Mouse (Mus musculus): ENCODE data around the gene D230025D16Rik. TPM values are rescaled to one million over a fixed set of nuclear protein-coding genes. Genes with fewer than 3 reads are reported as not detected.
"Not testable (repeated sequence)": the region's sequence is repeated elsewhere in the genome, so short reads cannot be mapped to it uniquely, and the experiment has no call there.

D230025D16Rik gene
- polyA plus RNA-seq (2016; fragmentation: Nextera tagmentation; extraction: Ambion mirVana), result 29.9 and 30.5 TPM in 2 replicates

GRCm38 (mm10) chr8:105224413-105225271 is at the start of gene D230025D16Rik:
D230025D16Rik (plus strand) TSS chr8:105225145.
- Histone ChIP-seq H3K4me1 (peaks cover 18% of the 10 kb centered on the region), H3K4me3 (peak within 1 kb of the TSS; percentile 96), H3K9me3 (no peaks in the 10 kb centered on the region), H3K27me3 (no peaks in the 10 kb centered on the region), H3K36me3 (no peaks in the 10 kb centered on the region), H3K27ac (replicated peaks) (peak within 1 kb of the TSS; percentile 84), H3K9ac (replicated peaks) (peak within 1 kb of the TSS; percentile 88), H3K4me2 (replicated peaks) (peak within 1 kb of the TSS; percentile 75)
- peak; percentile 96 for ATAC-seq (ENCODE audit: low FRiP score, low read depth)
- 2% methylated on average over 34 of the region's 34 CpGs for WGBS

GRCm38 (mm10) chr8:105175287-105175686 is 49.7 kb upstream of the D230025D16Rik start:
- not testable (repeated sequence) for H3K4me3 ChIP-seq; H3K4me2 ChIP-seq (replicated peaks); H3K27me3 ChIP-seq; H3K27ac ChIP-seq (replicated peaks); H3K9me3 ChIP-seq; H3K9ac ChIP-seq (replicated peaks); ATAC-seq (ENCODE audit: low FRiP score, low read depth)
- peaks cover 19% of the 10 kb centered on the region for H3K36me3 ChIP-seq
- 96% methylated on average over 3 of the region's 3 CpGs for WGBS
- peaks cover 18% of the 10 kb centered on the region for H3K4me1 ChIP-seq

GRCm38 (mm10) chr8:105178211-105178800 is 46.6 kb upstream of the D230025D16Rik start:
- 86% methylated on average over 6 of the region's 6 CpGs for WGBS
- no peak overlapping the region for H3K27ac ChIP-seq (replicated peaks)
- no peak overlapping the region for H3K4me3 ChIP-seq
- H3K36me3 ChIP-seq, result peaks cover 29% of the 10 kb centered on the region
- no peak overlapping the region for H3K4me2 ChIP-seq (replicated peaks)
- no peak for ATAC-seq (ENCODE audit: low FRiP score, low read depth)
- no peaks in the 10 kb centered on the region for H3K9me3 ChIP-seq
- peaks cover 5% of the 10 kb centered on the region; the same call in 1 of the 2 replicates for H3K4me1 ChIP-seq
- no peak overlapping the region for H3K9ac ChIP-seq (replicated peaks)
- H3K27me3 ChIP-seq, result no peaks in the 10 kb centered on the region

GRCm38 (mm10) chr8:105182201-105182600 is 42.7 kb upstream of the D230025D16Rik start:
- Histone ChIP-seq H3K4me2 (replicated peaks) (no peak overlapping the region), H3K9me3 (no peaks in the 10 kb centered on the region), H3K27me3 (no peaks in the 10 kb centered on the region), H3K27ac (replicated peaks) (no peak overlapping the region), H3K4me3 (no peak overlapping the region), H3K9ac (replicated peaks) (no peak overlapping the region), H3K36me3 (peaks cover 22% of the 10 kb centered on the region), H3K4me1 (no peaks in the 10 kb centered on the region)
- 94% methylated on average over 1 of the region's 1 CpGs for WGBS
- ATAC-seq (ENCODE audit: low FRiP score, low read depth), result no peak

GRCm38 (mm10) chr8:105186467-105187005 is 38.4 kb upstream of the D230025D16Rik start:
- ATAC-seq (ENCODE audit: low FRiP score, low read depth), result no peak
- Histone ChIP-seq H3K9me3 (no peaks in the 10 kb centered on the region), H3K4me1 (no peaks in the 10 kb centered on the region), H3K4me3 (no peak overlapping the region), H3K36me3 (peaks cover 12% of the 10 kb centered on the region; the same call in 1 of the 2 replicates), H3K4me2 (replicated peaks) (no peak overlapping the region), H3K9ac (replicated peaks) (no peak overlapping the region), H3K27ac (replicated peaks) (no peak overlapping the region), H3K27me3 (no peaks in the 10 kb centered on the region)
- 89% methylated on average over 1 of the region's 1 CpGs for WGBS

GRCm38 (mm10) chr8:105192182-105192581 is 32.8 kb upstream of the D230025D16Rik start:
- WGBS, result 96% methylated on average over 5 of the region's 5 CpGs
- no peak overlapping the region for H3K9ac ChIP-seq (replicated peaks)
- ATAC-seq (ENCODE audit: low FRiP score, low read depth), result no peak
- no peaks in the 10 kb centered on the region for H3K4me1 ChIP-seq
- H3K27ac ChIP-seq (replicated peaks), result no peak overlapping the region
- H3K9me3 ChIP-seq, result no peaks in the 10 kb centered on the region
- H3K36me3 ChIP-seq, result peaks cover 35% of the 10 kb centered on the region
- H3K4me3 ChIP-seq, result no peak overlapping the region
- no peak overlapping the region for H3K4me2 ChIP-seq (replicated peaks)
- H3K27me3 ChIP-seq, result no peaks in the 10 kb centered on the region

GRCm38 (mm10) chr8:105205748-105206147 is 19.2 kb upstream of the D230025D16Rik start:
- no peak overlapping the region for H3K4me2 ChIP-seq (replicated peaks)
- H3K9me3 ChIP-seq, result no peaks in the 10 kb centered on the region
- no peaks in the 10 kb centered on the region for H3K4me1 ChIP-seq
- H3K4me3 ChIP-seq, result no peak overlapping the region
- peaks cover 17% of the 10 kb centered on the region for H3K36me3 ChIP-seq
- H3K9ac ChIP-seq (replicated peaks), result no peak overlapping the region
- H3K27me3 ChIP-seq, result no peaks in the 10 kb centered on the region
- H3K27ac ChIP-seq (replicated peaks), result no peak overlapping the region
- no peak for ATAC-seq (ENCODE audit: low FRiP score, low read depth)
- 91% methylated on average over 1 of the region's 1 CpGs for WGBS

- Histone ChIP-seq H3K9me3 (no peaks in the 10 kb centered on the region), H3K4me2 (replicated peaks) (no peak overlapping the region), H3K27me3 (no peaks in the 10 kb centered on the region), H3K36me3 (peaks cover 14% of the 10 kb centered on the region), H3K27ac (replicated peaks) (no peak overlapping the region), H3K4me3 (no peak overlapping the region), H3K9ac (replicated peaks) (no peak overlapping the region), H3K4me1 (no peaks in the 10 kb centered on the region)
- WGBS, result 83% methylated on average over 7 of the region's 7 CpGs
- no peak for ATAC-seq (ENCODE audit: low FRiP score, low read depth)
Measured at GRCm38 (mm10) chr8:105206766-105207275, 18.1 kb upstream of the D230025D16Rik start.

- Histone ChIP-seq H3K36me3 (peaks cover 14% of the 10 kb centered on the region), H3K4me2 (replicated peaks) (no peak overlapping the region), H3K4me1 (no peaks in the 10 kb centered on the region), H3K27me3 (no peaks in the 10 kb centered on the region), H3K4me3 (no peak overlapping the region), H3K27ac (replicated peaks) (no peak overlapping the region), H3K9ac (replicated peaks) (no peak overlapping the region), H3K9me3 (no peaks in the 10 kb centered on the region)
- no peak for ATAC-seq (ENCODE audit: low FRiP score, low read depth)
- 100% methylated on average over 2 of the region's 2 CpGs for WGBS
Measured at GRCm38 (mm10) chr8:105207675-105208273, 17.2 kb upstream of the D230025D16Rik start.

- WGBS, result 35% methylated on average over 1 of the region's 1 CpGs
- H3K27ac ChIP-seq (replicated peaks), result no peak overlapping the region
- H3K36me3 ChIP-seq, result peaks cover 6% of the 10 kb centered on the region; the same call in 1 of the 2 replicates
- no peak overlapping the region for H3K4me3 ChIP-seq
- H3K9me3 ChIP-seq, result no peaks in the 10 kb centered on the region
- H3K9ac ChIP-seq (replicated peaks), result no peak overlapping the region
- H3K4me2 ChIP-seq (replicated peaks), result no peak overlapping the region
- no peak for ATAC-seq (ENCODE audit: low FRiP score, low read depth)
- no peaks in the 10 kb centered on the region for H3K27me3 ChIP-seq
- H3K4me1 ChIP-seq, result no peaks in the 10 kb centered on the region
Measured at GRCm38 (mm10) chr8:105209153-105210110, 15.5 kb upstream of the D230025D16Rik start.

GRCm38 (mm10) chr8:105214104-105214503 is 10.8 kb upstream of the D230025D16Rik start:
- Histone ChIP-seq H3K9ac (replicated peaks) (no peak overlapping the region), H3K27me3 (no peaks in the 10 kb centered on the region), H3K4me3 (no peak overlapping the region), H3K27ac (replicated peaks) (no peak overlapping the region), H3K9me3 (no peaks in the 10 kb centered on the region), H3K4me1 (no peaks in the 10 kb centered on the region), H3K4me2 (replicated peaks) (no peak overlapping the region), H3K36me3 (peaks cover 4% of the 10 kb centered on the region; the same call in 1 of the 2 replicates)
- ATAC-seq (ENCODE audit: low FRiP score, low read depth), result no peak
- 86% methylated on average over 5 of the region's 5 CpGs for WGBS

All from midbrain, embryonic 12.5 days (tissue).